Mouse (Mus musculus) left cerebral cortex, postnatal 25 days (tissue): ENCODE measurements around the gene Prkar1b. TPM values are rescaled to one million over a fixed set of nuclear protein-coding genes. Genes with fewer than 3 reads are reported as not detected.

Experiments used
- DNase-seq, 2 experiments: peaks; one replicate each; pipeline ENCODE4 v3.0.0; 2022; ENCODE audit warnings: low spot score in 2 of 2, mixed read lengths in 1 of 2
- intact Hi-C: fragments of 180-260 bp; cut with DNase I; formaldehyde crosslinking; loops from one replicate; pipeline ENCODE4 v1.15.1; 2025
- total RNA-seq, 2 experiments: library from RNA; stranded (reverse); gene quantifications; 2 replicates each; pipeline ENCODE4 v1.2.3; 2021

Prkar1b gene
- total RNA-seq, 2 experiments from 2014 or later = 755 to 765 TPM

DNA sequence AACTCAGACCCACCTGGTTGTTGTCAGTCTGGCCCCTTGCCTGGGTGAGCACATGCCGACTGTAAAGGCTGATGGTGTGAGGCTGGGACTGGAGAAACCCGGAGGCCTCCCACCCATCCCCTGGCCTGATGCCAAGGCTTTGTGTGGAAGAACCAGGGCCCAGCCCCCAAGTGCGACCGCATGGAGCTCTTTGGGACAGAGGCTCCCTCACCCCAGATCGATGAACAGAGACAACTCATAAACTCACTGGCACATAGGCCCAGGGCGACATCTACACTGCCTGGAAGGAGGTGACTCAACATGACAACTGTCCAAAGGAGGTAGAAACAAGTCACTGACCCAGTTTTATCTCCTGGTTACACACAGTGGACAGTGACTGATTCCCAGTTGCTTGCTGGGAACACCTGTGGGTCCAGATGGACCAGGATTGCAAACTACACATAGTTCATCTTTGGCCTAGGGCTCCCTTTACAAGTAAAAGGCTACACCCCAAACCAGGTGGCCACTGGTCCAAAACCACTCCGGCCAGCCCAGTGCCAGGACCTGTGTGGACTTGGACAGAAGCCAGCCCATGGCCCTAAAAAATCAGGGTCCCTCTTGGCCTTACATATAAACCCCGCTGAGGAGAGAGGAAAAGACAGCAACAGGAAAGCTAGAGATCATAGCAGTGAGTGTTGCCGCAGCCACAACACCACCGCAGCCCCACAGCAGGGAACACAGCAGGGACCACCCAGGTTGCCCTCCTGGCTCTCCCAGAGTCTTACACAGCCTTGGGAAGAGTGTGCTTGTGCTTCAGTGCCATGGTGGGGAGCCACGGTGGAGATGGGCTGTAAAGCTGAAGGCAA, 72.3 kb downstream of the Prkar1b start:
- no peak for DNase-seq
- intact Hi-C loops = loop anchor here (5.0 kb wide), 1 partner anchor 100 kb away; no protein-coding TSS in a partner anchor

DNA sequence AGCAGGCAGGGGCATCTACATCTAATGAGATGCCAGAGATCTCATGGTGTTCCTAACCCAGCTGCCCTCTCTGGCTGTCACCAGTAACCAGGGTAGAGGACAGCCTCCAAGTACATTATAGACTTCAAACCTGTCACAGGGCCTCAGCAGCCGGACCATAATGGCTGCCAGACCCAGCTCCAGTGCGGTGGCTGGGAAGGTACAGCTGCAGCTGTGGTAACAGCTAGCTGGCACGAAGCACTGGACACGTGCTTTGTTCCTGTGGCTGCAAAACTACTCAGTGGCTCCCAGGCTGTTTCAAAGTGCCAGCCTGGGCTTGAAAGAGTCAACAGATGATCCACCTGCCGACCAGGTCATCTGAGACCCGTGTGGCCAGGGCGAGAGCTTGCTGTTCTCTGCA, 73.4 kb downstream of the Prkar1b start:
- intact Hi-C loops = loop anchor here (5.0 kb wide), 1 partner anchor 101 kb away; no protein-coding TSS in a partner anchor
- DNase-seq = no peak

DNA sequence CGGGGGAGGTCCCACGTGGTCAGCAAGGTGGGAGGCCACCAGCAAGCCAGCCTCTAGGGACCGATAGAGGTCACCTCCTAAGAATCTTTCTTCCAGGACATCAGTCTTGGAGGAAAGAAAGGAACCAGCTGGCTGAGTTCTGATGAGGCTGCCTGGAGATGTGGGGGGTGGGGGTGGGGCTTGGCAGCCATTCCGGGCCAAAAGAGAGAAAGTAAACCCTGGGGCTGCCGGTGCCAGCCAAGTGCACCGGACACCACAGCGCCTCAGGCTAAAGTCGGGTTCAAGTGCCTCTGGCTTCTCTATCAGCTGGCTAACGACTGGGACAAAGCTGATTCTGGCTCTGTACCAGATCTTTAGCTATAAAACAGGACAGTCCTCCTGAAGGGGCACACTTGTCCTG, 74.0 kb downstream of the Prkar1b start:
- DNase-seq = no peak
- intact Hi-C loops = loop anchor here (5.0 kb wide), 1 partner anchor 102 kb away; no protein-coding TSS in a partner anchor

DNA sequence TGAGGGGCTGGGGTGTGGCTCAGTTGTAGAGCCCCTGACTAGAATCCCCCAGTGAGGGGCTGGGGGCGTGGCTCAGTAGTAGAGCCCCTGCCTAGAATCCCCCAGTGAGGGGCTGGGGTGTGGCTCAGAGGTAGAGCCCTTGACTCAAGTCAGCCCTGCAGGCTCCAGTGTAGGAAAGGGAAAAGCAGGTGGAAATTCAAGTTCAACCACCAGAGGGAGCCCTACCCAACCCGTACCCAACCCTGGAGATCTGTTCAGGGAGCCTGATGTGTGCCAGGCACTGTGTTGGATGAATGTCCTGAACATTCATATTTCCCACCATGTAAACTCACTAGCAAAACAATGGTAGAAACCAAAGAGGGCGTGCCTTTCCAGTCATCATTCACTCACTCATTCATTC, 74.7 kb downstream of the Prkar1b start:
- intact Hi-C loops = loop anchor here (5.0 kb wide), 1 partner anchor 102 kb away; no protein-coding TSS in a partner anchor
- peak; percentile 63 to 76 for DNase-seq

DNA sequence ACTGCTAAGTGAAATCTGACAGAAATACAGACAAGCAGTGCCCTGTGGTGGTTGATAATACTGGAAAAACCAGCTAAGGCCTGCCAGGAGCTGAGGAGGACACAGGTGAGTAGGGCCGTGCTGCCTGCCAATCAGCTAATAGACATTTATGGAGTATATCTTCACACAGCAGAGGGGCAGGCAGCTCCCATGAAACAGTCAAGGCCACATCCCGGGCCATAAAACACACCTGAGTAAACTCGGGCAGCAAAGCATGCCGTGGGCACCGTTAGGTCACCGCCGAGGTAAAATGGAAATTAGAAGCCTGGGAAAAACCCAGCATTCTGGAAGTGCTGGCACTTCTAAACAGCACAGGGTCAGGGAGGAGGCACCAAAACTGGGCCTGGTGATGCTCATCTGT, 75.8 kb downstream of the Prkar1b start:
- no peak for DNase-seq
- intact Hi-C loops = no loop called here

DNA sequence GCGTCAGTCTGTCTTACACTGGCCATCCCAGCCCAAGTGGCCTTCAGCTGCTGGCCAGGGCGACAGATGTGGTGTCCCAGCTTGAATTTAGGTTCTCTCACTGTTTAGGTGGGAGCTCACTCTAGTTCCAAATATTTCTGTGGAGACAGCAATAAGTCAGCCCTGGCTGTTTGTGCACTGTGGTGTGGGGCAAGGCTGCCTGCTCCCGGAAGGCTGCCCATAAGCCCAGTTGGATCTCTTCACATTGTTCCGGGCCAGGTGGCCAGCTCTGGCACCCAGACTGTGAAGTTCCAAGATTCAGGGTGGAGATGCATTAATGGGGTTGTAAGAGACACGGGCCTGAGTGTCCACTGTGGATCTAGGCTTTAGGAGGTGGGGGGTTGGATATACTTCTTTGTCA, 76.9 kb downstream of the Prkar1b start:
- intact Hi-C loops = no loop called here
- no peak for DNase-seq

DNA sequence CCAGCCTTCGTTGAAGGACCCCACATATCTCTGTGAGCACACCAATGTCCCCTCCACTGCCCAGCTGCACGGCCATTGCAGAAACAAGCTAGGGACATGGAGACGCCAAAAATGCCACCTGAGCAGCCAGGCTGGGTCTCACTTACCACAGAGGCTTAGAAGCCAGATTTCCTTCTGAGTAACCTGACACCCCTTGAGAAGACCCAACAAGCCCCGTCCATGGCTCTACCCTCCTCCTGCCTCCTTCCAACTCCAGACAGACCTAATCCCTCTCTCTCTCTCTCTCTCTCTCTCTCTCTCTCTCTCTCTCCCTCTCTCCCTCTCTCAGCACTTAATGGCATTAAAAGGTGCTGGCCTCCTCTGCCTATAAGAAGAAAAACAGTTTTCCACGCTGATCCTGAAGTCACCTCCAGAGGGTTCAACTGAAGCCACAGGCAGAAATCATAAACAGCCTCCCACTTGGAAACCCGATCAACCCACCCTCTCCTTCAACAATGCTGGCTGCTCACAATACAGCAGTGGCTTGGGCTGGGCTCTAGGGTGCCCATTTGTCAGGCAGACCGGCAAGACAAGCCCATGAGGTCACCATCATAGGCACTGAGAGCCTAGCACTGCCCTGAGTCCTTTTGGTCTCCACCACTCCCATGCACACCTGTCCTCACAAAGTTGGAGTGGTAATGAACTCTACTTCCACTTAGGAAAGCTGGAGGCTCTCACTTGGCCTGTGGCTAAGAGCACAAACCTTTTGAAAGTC, 82.8 kb downstream of the Prkar1b start:
- intact Hi-C loops = no loop called here
- no peak for DNase-seq

DNA sequence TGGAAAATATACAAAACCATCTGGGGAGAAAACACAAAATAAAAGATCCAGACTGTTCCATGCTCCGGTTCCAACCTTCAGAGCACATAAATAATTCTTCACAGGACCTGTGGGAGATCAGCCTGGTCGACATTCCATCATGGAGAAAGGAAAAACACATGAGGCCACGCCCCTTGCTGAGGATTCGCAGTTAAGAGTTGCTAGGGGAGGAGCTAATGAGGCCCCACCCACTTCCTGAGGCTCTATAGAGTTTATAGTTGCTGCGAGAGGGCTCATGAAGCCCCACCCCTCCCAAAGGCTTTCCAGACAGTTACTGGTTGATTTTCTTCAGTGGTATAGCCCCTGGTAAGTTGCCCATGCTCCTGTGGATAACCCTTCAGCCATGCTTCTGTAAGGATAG, 85.2 kb downstream of the Prkar1b start:
- no peak for DNase-seq
- intact Hi-C loops = no loop called here

DNA sequence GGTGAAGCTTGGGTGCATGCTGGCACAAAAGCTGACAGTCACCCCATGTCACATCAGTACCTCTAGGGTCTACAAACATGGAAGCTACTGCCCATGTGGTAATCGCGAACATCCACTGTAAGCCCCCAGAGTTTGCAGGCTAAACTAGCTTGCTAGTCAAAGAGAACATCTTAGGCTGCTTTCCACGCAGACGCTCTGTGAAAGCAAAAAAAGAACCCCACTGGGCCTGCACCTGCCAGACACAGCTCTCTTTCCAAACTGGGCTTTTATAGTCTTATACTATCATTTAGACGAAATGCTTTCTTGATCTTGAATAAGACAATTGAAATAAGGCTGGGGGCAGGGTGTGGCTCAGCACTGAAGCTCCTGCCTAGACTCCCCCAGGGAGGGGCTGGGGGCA, 88.1 kb downstream of the Prkar1b start:
- intact Hi-C loops = no loop called here
- no peak for DNase-seq

DNA sequence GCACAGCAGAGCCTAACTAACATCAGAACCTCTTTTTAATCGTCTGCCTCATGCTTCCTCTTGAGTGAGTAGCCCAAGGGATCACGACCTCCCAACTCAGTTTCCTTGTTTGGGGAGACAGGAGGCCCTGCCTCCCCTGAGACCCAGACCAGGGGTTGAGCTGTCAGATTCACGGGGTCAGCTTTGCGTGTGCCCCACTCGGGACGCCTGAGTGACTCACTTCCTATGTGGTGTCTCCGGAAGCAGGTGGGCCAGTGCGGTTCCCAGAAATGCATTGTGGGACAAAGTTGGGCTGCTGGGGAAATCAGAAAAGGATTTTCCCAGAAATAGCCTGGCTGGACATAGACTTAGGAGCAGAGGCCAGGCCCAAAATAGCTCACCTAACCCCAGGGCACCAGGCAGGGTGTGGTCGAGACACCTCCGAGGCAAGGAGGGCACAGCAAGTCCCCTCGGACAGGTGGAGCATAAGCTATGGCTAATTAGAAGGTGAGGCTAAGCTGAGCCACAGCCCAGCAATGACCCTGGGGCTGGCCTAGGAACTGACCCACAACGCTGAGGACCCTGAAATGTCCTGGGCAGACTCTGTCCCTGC, 89.2 kb downstream of the Prkar1b start:
- no peak for DNase-seq
- intact Hi-C loops = no loop called here

DNA sequence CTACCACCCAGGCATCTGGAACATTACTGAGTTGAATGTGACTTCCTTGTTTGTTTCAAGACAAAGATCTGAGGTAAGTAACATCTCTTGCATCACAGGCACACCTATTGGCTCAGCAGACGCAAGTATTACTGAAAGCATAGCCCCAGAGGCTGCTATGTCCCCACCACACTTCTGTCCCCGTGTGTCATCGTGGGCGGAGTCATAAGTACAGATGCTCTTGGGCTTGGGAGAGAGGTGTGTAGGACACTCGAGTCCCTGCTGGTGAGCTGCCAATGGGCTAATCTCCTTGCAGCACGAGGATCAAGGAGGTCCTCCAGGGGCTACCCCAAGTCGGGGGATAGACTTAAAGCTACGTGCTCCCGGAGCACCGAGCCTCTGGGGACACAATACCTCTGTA, 96.6 kb downstream of the Prkar1b start:
- no peak for DNase-seq
- intact Hi-C loops = no loop called here

DNA sequence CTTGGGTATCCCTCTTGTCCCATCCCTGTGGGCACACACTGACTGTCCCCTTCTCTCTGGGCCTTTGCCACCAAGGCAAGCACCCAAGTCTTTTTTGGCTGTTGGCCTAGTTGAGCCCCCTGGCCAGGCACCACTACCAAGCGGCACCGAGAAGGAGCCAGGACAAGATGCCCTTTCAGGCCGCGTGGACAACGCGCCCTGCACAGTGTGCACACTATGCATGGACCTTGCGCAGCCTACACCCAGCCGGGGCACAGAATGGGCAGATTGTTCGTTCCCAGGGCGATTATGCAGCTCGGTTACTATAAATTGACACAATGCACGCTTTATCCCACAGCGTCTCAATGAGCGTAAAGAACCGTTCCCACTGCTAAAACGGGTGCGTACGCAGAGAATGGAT, 98.5 kb downstream of the Prkar1b start:
- intact Hi-C loops = no loop called here
- DNase-seq = peak; percentile 57 to 69

DNA sequence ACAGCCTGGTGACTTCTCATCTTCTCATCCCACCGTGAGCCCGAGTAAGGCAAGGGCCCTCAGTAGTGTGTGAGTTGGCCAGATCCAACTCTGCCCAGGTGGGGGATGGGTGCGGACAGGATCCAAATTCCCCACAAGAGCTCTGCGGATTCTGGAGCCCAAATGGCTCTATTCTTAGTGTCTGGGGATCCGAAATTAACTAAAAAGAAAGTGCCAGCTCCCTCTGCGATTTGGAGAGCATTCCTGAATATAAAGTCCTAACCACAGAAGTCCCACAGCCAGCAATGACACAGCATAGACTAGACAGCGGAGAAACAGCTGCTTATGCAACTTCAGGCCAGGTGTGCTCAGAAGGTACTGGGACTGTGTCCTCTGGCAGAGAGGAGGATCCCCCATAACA, 100.4 kb downstream of the Prkar1b start:
- peak; percentile 39 to 81 for DNase-seq
- intact Hi-C loops = no loop called here

DNA sequence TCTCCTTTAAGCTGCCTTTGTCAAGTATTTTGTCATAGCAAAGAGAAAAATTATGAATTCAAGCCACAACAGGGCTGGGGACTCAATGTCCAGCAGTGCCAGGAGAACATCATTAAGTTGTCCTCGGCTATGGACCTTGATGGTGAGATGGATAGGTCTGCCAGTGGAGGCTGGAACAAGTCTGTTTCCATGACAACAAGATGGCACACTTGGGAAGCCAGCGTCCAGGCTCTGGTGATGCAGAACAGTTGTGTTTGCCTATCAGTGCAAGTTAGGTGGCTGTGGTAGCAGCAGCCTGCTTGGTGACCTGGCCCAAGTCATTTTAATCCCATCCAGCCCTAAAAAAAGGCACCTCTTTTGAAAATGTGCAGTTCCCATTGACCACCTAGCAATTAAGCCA, 102.6 kb downstream of the Prkar1b start:
- intact Hi-C loops = no loop called here
- DNase-seq = peak in 1 of 2 experiments; percentile 41

DNA sequence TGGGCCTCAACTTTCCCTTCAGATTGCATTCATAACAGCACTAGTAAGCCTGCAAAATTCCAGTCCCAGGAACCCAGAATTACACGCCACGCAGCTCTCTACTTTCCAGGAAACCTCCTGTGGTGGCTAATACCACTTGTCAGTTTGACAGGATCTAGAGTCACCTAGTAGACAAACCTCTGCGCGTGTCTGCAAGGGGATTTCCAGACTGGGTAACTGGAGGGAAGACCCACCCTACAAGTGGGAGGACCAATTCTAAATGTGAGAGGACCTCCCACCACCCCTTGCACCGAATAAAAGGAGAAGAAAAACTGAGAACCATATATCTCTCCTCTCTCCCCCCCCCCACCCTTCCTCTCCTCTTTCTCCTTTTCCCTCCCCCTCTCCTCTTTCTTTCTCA, 103.2 kb downstream of the Prkar1b start:
- no peak for DNase-seq
- intact Hi-C loops = no loop called here

DNA sequence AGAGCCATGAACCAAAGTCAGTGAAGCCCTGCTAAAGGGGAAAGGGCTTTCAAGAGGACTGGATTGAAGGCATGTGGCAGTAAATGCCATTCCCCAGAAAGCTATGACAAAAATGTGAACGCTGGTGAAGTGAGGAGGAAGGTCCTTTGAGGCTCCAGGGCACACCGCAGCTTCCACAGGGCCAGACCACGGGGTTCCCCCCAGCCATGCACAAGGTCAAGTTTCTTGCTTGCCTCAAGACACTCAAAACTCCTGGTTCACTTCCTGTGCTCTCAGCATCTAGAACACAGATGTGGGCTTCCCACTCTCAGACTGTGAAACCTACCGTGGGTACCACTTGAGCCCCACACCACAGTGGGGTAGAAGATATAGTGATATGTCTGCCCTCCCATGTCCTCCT, 106.3 kb downstream of the Prkar1b start:
- intact Hi-C loops = no loop called here

DNA sequence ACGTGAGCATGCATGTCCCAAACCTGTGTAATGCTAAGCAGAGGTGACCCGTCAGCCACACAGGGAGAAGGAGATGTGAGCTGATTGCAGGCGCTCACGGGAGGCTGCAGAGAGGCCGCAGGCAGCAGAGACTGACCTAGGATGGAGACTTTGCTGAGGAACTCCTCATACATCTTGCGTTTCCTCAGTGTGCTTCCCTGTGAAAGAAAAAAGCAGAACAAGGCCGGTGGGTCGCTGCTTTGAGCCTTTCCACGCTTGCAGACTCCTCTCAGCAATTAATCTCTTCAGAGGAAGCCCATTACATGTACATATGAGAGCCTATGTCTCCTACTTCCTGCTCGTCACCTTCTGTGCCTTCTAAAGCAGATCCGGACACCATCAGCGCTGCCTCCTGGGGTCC, 107.5 kb downstream of the Prkar1b start:
- no peak for DNase-seq
- intact Hi-C loops = no loop called here

More for the DNA sequence above, 106.3 kb downstream of the Prkar1b start:
- DNase-seq = no peak

DNA sequence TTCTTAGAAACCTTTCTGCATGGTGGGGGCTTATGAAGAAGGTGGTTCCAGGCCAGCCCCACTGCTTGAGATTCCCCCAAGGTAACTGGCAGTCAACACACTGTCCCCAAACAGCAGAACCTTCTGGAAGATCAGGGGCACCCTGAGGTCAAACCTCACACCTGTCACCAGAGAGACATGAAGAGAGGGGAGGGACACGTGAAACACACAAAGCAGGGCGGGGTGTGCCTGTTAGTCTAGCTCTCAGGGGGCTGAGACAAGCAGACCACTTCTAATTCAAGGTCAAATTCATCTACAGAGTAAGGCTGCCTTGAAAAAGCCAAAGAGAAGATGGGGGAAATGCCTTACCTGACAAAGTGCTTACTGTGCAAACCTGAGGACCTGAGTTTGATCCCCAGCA, 114.6 kb downstream of the Prkar1b start:
- intact Hi-C loops = no loop called here
- DNase-seq = no peak

DNA sequence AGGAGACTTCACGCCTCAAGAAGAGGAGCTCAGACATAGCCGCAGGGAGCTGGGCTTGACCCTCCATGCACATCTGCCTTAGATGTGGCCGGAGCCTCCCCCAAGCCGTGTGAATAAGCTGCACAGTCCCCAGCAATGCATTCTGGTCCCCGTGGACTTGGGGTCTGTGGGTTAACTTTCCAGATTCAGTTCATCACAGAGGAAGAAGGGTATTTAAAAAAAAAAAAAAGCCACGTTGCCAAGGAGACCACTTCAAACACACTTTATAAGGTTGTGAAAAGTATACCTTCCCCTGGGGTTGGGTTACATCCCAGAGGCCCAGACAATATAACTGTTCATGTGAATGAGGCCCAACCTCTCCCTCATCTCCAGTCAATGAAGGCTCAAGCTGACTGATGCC, 115.1 kb downstream of the Prkar1b start:
- intact Hi-C loops = no loop called here
- no peak for DNase-seq
